Mouse (Mus musculus) embryo, embryonic 11 days (tissue): ENCODE measurements around the gene Ppil1.
A peak's percentile ranks its signal among the peaks of the same experiment; 100 is the strongest.
"Not testable (repeated sequence)": the region's sequence is repeated elsewhere in the genome, so short reads cannot be mapped to it uniquely, and the experiment has no call there.

Experiments used
- DNase-seq: peaks from one replicate; pipeline ENCODE4 v3.0.0-alpha.2; 2015

The Ppil1 gene

GRCm38 (mm10) chr17:29251006-29251405 lies 13.0 kb downstream of the Ppil1 start:
- DNase-seq: not testable (repeated sequence)

GRCm38 (mm10) chr17:29249512-29249911 lies 14.5 kb downstream of the Ppil1 start:
- DNase-seq: peak; percentile 55

DNA sequence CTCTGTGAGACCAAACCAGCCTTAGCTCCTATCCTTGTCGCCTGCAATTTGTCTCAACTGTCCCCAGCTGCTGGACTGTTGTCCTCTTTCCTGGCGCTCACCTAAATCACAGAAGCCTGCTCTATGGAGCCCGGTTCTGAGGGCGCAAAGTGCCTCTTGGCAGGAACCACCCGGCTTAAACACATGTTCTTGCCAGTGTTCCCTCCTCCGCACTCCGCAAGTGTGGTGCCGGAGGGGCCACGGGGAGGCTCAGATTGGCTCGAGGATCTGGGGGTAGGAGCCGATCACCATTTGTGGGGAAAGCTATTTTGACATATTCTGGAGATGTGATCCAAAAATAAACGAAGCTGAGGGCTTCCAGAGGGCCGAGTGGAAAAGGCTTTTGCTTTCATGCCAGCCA lies 16.1 kb downstream of the Ppil1 start:
- DNase-seq: no peak

- DNase-seq: peak; percentile 89
Measured at GRCm38 (mm10) chr17:29246602-29247001, 17.4 kb downstream of the Ppil1 start.

- peak; percentile 34 for DNase-seq
Measured at GRCm38 (mm10) chr17:29245725-29246124, 18.3 kb downstream of the Ppil1 start.

GRCm38 (mm10) chr17:29244912-29245311 lies 19.1 kb downstream of the Ppil1 start:
- peak; percentile 41 for DNase-seq

DNA sequence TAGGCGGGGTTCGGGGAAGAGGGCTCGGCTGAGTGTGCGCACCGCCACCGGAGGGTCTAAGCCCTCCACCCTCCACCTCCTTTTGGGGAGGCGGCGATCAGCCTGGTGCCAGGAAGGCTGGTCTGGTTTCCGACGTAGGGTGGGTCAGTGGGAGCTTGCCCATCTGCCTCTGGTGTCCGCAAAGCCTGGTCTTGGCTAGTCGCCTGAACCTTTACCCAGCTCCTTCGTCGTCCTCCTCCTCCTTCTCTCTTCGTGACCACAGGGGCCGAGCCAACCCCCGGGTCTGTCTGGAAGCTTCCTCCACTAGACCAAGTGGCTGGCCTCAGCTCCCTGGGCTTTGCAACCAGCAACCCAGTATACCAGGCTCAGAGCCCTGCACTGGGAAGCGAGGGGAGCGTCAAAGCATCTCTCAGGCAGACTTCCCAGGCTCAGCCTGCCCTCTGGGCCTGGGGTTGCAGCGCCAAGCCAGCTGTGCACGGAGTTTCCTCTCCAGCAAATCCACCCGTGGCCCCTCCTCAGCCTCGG lies 25.5 kb downstream of the Ppil1 start:
- peak; percentile 30 for DNase-seq

DNA sequence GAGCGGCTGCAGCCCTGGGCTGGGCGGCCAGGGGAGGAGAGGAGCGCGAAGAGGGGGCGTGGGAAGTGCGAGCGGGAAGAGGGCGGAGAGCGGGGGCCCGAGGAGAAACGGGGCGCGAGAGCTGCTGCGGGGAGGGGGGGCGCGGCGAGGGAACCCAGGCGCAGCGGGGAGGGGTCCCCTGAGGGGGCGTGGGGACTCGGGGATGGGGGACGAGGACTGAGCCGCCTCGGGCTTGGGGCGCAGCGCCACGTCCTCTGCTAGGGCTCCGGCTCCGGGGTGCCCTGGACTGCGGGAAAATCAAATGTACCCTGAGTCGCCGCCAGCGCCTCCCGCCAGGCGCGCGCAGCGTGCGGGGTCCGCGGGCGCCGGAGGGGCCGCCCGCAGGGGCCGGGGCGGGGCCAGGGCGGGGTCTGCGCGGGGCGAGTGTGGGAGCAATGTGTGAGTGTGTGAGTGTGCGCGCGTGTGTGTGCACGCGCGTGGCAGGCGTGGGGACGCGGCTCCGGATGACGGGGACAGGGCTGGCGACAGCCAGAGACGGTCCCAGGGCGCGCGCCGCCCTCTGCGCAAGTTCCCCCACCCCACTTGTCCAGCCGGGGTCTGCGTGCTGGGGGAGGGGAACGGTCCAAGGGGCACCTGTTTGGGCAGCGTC lies 26.1 kb downstream of the Ppil1 start, which contains the start of gene Cpne5:
Gene Cpne5, minus strand, starts transcription at position 396 of the 649 bp plus-strand sequence.
- DNase-seq: peak; percentile 59

GRCm38 (mm10) chr17:29237267-29237771 lies 26.7 kb downstream of the Ppil1 start:
- no peak for DNase-seq

GRCm38 (mm10) chr17:29236111-29236510 lies 27.9 kb downstream of the Ppil1 start:
- no peak for DNase-seq

GRCm38 (mm10) chr17:29231109-29231508 lies 32.9 kb downstream of the Ppil1 start:
- no peak for DNase-seq

- DNase-seq: no peak
Measured at GRCm38 (mm10) chr17:29220631-29221030, 43.4 kb downstream of the Ppil1 start.

GRCm38 (mm10) chr17:29218017-29218416 lies 46.0 kb downstream of the Ppil1 start:
- DNase-seq: peak; percentile 51

GRCm38 (mm10) chr17:29216078-29216477 lies 47.9 kb downstream of the Ppil1 start:
- DNase-seq: no peak

GRCm38 (mm10) chr17:29214655-29215054 lies 49.3 kb downstream of the Ppil1 start:
- DNase-seq: no peak

DNA sequence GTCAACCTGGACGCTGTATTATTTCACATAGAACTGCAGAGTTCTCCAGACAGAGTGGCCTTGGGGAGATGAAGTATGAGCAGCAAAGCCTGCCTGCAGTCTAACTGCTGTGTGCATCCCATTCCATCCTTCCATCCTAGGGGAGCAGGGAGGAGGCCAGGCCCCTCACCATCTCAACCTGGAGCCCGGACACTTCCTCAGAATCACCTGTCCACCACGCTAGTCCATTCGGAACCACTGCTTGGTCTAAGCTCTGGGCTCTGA lies 49.9 kb downstream of the Ppil1 start:
- DNase-seq: no peak

DNA sequence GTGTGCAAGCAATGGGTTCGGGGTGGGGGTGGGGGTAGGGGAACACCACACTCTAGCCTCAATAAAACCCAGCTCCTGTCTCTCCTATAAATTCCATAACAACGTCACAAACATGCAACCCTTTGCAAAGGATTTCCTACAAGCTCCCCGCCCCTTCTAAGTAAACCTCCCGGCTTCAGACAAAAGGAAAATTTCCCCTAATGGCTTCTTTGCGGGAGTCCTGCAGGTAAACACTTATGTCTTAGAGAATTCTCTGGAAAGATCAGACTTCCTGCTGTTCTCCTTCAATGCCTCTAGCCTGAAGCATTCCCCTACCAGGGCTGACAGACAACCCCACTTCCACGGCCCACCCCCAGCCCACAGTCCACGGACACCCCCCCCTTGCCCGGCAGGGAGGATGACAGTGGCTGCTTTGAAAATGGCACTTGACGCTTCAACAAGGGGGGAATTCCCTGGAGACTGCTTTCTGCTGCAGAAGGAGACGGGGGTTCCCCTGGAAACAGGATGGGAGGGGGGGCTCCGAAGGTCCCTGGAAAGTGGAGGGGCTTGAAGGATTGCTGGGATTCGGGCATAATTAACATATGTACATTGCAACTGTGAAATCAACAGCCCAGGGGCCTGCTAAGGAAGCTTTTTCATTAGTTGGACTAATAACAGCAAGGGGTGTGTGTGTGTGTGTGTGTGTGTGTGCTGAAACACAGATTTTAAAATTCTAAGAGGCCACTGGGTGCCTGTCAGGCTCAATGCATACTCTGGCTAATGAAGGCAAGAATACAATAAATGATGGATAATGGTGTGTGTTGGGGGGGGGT lies 50.4 kb downstream of the Ppil1 start:
- peak; percentile 67 for DNase-seq

DNA sequence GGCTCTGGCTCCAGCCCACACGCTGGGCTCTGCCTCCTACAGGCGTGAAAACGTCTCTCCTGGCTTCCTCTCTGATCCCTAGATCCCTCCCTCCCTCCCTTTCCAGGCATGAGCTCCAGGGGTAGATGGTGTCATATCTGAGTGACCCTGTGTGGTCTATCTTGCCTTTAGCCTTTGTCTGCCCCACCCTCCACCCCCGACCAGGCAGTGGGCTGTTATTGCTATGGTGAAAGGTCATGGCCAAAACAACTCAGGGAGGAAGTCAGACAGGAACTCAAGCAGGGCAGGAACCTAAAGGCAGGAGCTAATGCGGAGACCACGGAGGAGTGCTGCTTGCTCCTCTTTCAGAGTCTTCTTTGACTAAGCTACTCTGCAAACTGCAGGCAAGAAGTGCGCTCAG lies 52.1 kb downstream of the Ppil1 start:
- DNase-seq: no peak

DNA sequence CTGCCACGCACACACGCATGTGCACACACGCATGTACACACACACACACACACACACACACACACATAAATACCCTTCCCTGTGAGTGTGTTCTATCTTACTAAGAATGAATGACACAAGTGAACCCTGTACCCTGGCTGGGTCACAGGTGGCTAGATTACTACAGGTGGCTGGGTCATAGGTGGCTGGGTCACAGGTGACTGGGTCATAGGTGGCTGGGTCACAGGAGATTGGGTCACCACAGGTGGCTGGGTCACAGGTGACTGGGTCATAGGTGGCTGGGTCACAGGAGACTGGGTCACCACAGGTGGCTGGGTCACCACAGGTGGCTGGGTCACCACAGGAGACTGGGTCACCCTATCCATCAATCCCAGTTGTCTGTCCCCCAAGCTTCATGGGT lies 53.9 kb downstream of the Ppil1 start:
- DNase-seq: no peak

GRCm38 (mm10) chr17:29206052-29206451 lies 57.9 kb downstream of the Ppil1 start:
- DNase-seq: no peak

DNA sequence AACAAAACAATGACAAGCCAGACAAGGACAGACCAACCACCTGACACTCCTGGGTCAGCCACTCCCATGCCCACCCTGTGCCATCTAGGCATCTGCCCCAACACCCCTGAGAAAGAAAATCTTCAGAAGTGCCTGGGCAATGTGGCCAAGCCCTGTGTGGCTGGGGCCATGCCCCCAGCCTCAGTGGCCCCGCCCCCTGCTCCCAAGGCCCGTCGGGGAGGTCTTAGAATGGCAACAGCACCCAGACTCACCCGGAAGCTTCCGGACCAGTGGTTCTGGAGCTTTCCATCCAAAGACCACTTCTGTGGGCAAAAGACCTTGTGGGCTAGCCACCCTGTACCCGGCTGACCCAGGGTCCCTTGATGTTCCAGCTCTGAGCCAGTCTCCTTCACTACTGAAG lies 61.4 kb downstream of the Ppil1 start:
- DNase-seq: no peak
